Mouse (Mus musculus) liver, embryonic 14.5 days (tissue): ENCODE measurements at regions not wholly inside any gene's neighbourhood (a gene's known extent, or its start where the extent isn't known, plus 50 kb on each side); places are given as distances from the start of the nearest gene placed in this dataset.
A peak's percentile ranks its signal among the peaks of the same experiment; 100 is the strongest.

Source experiments
- ATAC-seq: fragments of 200-750 bp; cut with Nextera tagmentation; 2 replicates; pipeline ENCODE4 v1.8.0; 2017; ENCODE audit warnings: moderate number of reproducible peaks, mild to moderate bottlenecking, moderate library complexity; ENCODE audit not compliant: insufficient read depth
- DNase-seq, 3 experiments: peaks; one replicate each; pipeline ENCODE4 v3.0.0-alpha.2; 2012 to 2013; ENCODE audit warnings: low read depth in 3 of 3, low spot score in 3 of 3
- H3K27ac ChIP-seq: fragments of 300-500 bp; sonication (generic); 2 replicates; pipeline ENCODE4 v1.5.1; 2014; ENCODE audit warnings: moderate library complexity, mild to moderate bottlenecking, control low read depth, inconsistent platforms
- H3K27me3 ChIP-seq: fragments of 300-500 bp; sonication (generic); 2 replicates; pipeline ENCODE4 v1.6.1; 2014; ENCODE audit warnings: mild to moderate bottlenecking, low read length, moderate library complexity; ENCODE audit not compliant: control insufficient read depth, insufficient read depth
- H3K36me3 ChIP-seq: fragments of 300-500 bp; sonication (generic); replicated peaks from 2 replicates; pipeline ENCODE4 v1.6.1; 2014; ENCODE audit warnings: low read depth; ENCODE audit not compliant: control insufficient read depth, insufficient read depth
- H3K4me1 ChIP-seq, 2 experiments: fragments of 200-500 bp in 1 of 2; fragments of 300-500 bp in 1 of 2; sonication (generic) in 1 of 2; replicated peaks; 2 replicates each; pipeline ENCODE4 v1.6.1; 2012 to 2014; ENCODE audit warnings: antibody characterized with exemption in 1 of 2, inconsistent platforms in 1 of 2, low read length in 1 of 2; ENCODE audit not compliant: control insufficient read depth in 2 of 2, insufficient read depth in 2 of 2
- H3K4me2 ChIP-seq: fragments of 300-500 bp; sonication (generic); 2 replicates; pipeline ENCODE4 v1.6.1; 2014; ENCODE audit warnings: low read depth, mild to moderate bottlenecking, control low read depth, moderate library complexity
- H3K4me3 ChIP-seq, 2 experiments: fragments of 200-500 bp in 1 of 2; fragments of 300-500 bp in 1 of 2; sonication (generic) in 1 of 2; 2 replicates each; pipeline ENCODE4 v1.5.1; 2012 to 2014; ENCODE audit warnings: low read depth in 2 of 2, low read length in 2 of 2, mild to moderate bottlenecking in 2 of 2, control low read depth in 1 of 2, inconsistent platforms in 1 of 2, moderate library complexity in 1 of 2; ENCODE audit not compliant: insufficient read depth in 1 of 2
- H3K9ac ChIP-seq: fragments of 300-500 bp; sonication (generic); replicated peaks from 2 replicates; pipeline ENCODE4 v1.6.1; 2014; ENCODE audit warnings: mild to moderate bottlenecking, control low read depth, moderate library complexity
- H3K9me3 ChIP-seq: fragments of 300-500 bp; sonication (generic); 2 replicates; pipeline ENCODE4 v1.6.1; 2016; ENCODE audit warnings: low read length, mixed read lengths; ENCODE audit not compliant: control insufficient read depth
- CTCF ChIP-seq: IDR thresholded peaks from 2 replicates; pipeline ENCODE4 v1.5.1; 2016; ENCODE audit warnings: antibody characterized with exemption, low read depth, control low read depth
- EP300 ChIP-seq: IDR thresholded peaks from 2 replicates; pipeline ENCODE4 v1.6.1; 2016; ENCODE audit warnings: antibody characterized with exemption, low read depth
- WGBS: fragments of 180-500 bp; shearing (Covaris S2); extraction: QIAGEN DNeasy Blood & Tissue Kit; methylation state at CpG from one replicate; pipeline ENCODE4 v1.1.7; 2014; ENCODE audit not compliant: insufficient replicate concordance; 5-methylcytosine and 5-hydroxymethylcytosine counted together

DNA sequence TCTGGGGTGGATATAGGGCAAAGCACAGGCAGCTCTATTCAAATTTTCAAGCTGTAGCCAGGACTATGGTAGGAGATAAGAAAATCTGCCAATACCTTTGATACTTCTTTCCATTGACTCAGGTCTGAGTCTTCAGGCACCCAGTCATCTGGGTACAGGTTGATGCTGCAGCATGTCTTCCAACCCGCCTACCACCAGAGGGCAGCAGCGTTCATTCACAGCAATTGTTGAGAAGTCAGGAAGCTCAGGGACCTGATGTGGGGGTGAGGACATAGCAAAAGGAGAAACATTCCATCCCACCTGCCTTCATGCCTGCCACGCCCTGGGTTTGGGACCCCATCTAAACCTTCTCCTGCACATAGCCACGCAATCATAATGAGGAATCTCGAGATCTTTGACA lies 118.2 kb upstream of the Gm21876 start:
- ATAC-seq = no peak
- DNase-seq = peak in 1 of 3 experiments; percentile 0
- Histone ChIP-seq H3K9ac (no peak overlapping the region), H3K27me3 (no peaks in the 10 kb centered on the region), H3K4me2 (no peak overlapping the region), H3K4me1 (no peaks in the 10 kb centered on the region), H3K36me3 (no peaks in the 10 kb centered on the region), H3K27ac (no peak overlapping the region), H3K9me3 (no peaks in the 10 kb centered on the region), H3K4me3 (no peak overlapping the region)
- TF ChIP-seq CTCF = peak; percentile 70
- no peak for TF ChIP-seq EP300
- 8% methylated on average over 5 of the region's 5 CpGs for WGBS

- no peak overlapping the region for H3K9ac ChIP-seq
- no peak for ATAC-seq
- H3K27ac ChIP-seq = no peak overlapping the region
- no peak for DNase-seq
- no peaks in the 10 kb centered on the region for H3K27me3 ChIP-seq
- H3K9me3 ChIP-seq = no peaks in the 10 kb centered on the region
- WGBS = 8% methylated on average over 1 of the region's 1 CpGs
- TF ChIP-seq CTCF (no peak), EP300 (no peak)
- no peaks in the 10 kb centered on the region for H3K4me1 ChIP-seq
- no peak overlapping the region for H3K4me2 ChIP-seq
- H3K4me3 ChIP-seq = no peak overlapping the region
- H3K36me3 ChIP-seq = no peaks in the 10 kb centered on the region
Measured at GRCm38 (mm10) chrX:21295460-21295859, 120.0 kb upstream of the Gm21876 start.

GRCm38 (mm10) chrX:21297349-21297748 lies 121.9 kb upstream of the Gm21876 start:
- ATAC-seq = no peak
- Histone ChIP-seq H3K27ac (no peak overlapping the region), H3K9ac (no peak overlapping the region), H3K9me3 (no peaks in the 10 kb centered on the region), H3K36me3 (no peaks in the 10 kb centered on the region), H3K27me3 (no peaks in the 10 kb centered on the region), H3K4me3 (no peak overlapping the region), H3K4me2 (no peak overlapping the region), H3K4me1 (no peaks in the 10 kb centered on the region)
- 54% methylated on average over 6 of the region's 6 CpGs for WGBS
- TF ChIP-seq EP300 (no peak), CTCF (no peak)
- no peak for DNase-seq

DNA sequence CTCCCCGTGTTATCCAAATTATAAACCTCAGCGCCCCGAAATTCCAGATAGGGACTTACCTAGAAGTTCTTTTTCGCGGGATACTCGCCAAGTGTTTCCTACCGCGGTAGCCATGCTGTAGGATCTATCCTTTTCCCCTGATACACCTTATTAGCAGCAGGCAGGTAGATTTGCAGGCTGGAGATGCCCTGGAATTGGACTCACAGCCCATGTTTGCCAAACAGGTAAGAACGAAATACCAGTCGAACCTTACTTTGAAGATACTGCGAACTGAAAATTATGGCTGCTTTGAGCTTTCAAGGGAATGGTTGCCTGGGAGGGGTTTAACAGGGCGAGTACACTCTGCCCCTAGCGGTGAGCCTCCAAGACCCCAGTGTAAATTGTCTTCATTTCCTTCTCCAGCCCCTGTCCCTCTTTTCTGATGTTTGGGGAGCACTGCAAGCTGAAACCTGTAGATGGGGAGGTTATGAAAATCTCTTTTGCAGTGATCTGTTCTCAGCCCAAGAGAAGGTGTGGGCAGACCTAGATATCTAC lies 149.8 kb upstream of the Agtr2 start:
- H3K27ac ChIP-seq = no peak overlapping the region
- no peaks in the 10 kb centered on the region for H3K4me1 ChIP-seq
- ATAC-seq (no peak), DNase-seq (no peak)
- H3K36me3 ChIP-seq = no peaks in the 10 kb centered on the region
- no peaks in the 10 kb centered on the region for H3K9me3 ChIP-seq
- H3K9ac ChIP-seq = no peak overlapping the region
- no peak overlapping the region for H3K4me2 ChIP-seq
- 0 out of 2 replicates have a peak, but pooled peaks have one; percentile 3 for TF ChIP-seq CTCF
- no peak for TF ChIP-seq EP300
- WGBS = 21% methylated on average over 13 of the region's 13 CpGs
- H3K4me3 ChIP-seq = no peak overlapping the region
- H3K27me3 ChIP-seq = no peaks in the 10 kb centered on the region

GRCm38 (mm10) chrX:21344397-21344796 lies 139.9 kb upstream of the Agtr2 start:
- no peaks in the 10 kb centered on the region for H3K9me3 ChIP-seq
- no peaks in the 10 kb centered on the region for H3K27me3 ChIP-seq
- DNase-seq (no peak), ATAC-seq (no peak)
- H3K4me2 ChIP-seq = no peak overlapping the region
- H3K36me3 ChIP-seq = no peaks in the 10 kb centered on the region
- no peak overlapping the region for H3K27ac ChIP-seq
- 42% methylated on average over 1 of the region's 1 CpGs for WGBS
- no peaks in the 10 kb centered on the region for H3K4me1 ChIP-seq
- TF ChIP-seq EP300 (no peak), CTCF (no peak)
- H3K4me3 ChIP-seq = no peak overlapping the region
- H3K9ac ChIP-seq = no peak overlapping the region
